Mouse (Mus musculus) midbrain, embryonic 14.5 days (tissue): ENCODE data around the gene Nptx2. TPM values are rescaled to one million over a fixed set of nuclear protein-coding genes. Genes with fewer than 3 reads are reported as not detected.

Experiments used
- ATAC-seq: fragments of 200-750 bp; cut with Nextera tagmentation; 2 replicates; pipeline ENCODE4 v1.8.0; 2017; ENCODE audit warnings: moderate number of reproducible peaks, moderate library complexity; ENCODE audit not compliant: low FRiP score, low TSS enrichment
- DNase-seq: peaks from one replicate; pipeline ENCODE4 v3.0.0-alpha.2; 2015
- H3K27ac ChIP-seq: fragments of 300-500 bp; sonication (generic); replicated peaks from 2 replicates; pipeline ENCODE4 v1.5.1; 2014; ENCODE audit warnings: mild to moderate bottlenecking, low read depth, low read length, moderate library complexity
- H3K27me3 ChIP-seq: fragments of 300-500 bp; sonication (generic); 2 replicates; pipeline ENCODE4 v1.6.1; 2014; ENCODE audit warnings: low read length, control low read depth, mixed read lengths; ENCODE audit not compliant: control insufficient read depth, insufficient read depth
- H3K36me3 ChIP-seq: fragments of 300-500 bp; sonication (generic); 2 replicates; pipeline ENCODE4 v1.6.1; 2014; ENCODE audit warnings: low read length, control low read depth; ENCODE audit not compliant: control insufficient read depth, insufficient read depth
- H3K4me1 ChIP-seq: fragments of 300-500 bp; sonication (generic); 2 replicates; pipeline ENCODE4 v1.6.1; 2014; ENCODE audit warnings: mild to moderate bottlenecking, antibody characterized with exemption, low read length, control low read depth; ENCODE audit not compliant: control insufficient read depth, insufficient read depth
- H3K4me2 ChIP-seq: fragments of 300-500 bp; sonication (generic); 2 replicates; pipeline ENCODE4 v1.6.1; 2014; ENCODE audit warnings: mild to moderate bottlenecking, low read length, moderate library complexity
- H3K4me3 ChIP-seq: fragments of 300-500 bp; sonication (generic); replicated peaks from 2 replicates; pipeline ENCODE4 v1.5.1; 2014; ENCODE audit warnings: low read depth, low read length
- H3K9ac ChIP-seq: fragments of 300-500 bp; sonication (generic); replicated peaks from 2 replicates; pipeline ENCODE4 v1.6.1; 2014; ENCODE audit warnings: mild to moderate bottlenecking, low read length, moderate library complexity
- H3K9me3 ChIP-seq: fragments of 300-500 bp; sonication (generic); 2 replicates; pipeline ENCODE4 v1.6.1; 2016; ENCODE audit warnings: low read length, control low read depth, mixed read lengths; ENCODE audit not compliant: control insufficient read depth
- WGBS: fragments of 180-500 bp; shearing (Covaris S2); extraction: QIAGEN DNeasy Blood & Tissue Kit; methylation state at CpG from one replicate; pipeline ENCODE4 v1.1.7; 2014; 5-methylcytosine and 5-hydroxymethylcytosine counted together
- polyA plus RNA-seq: library from polyadenylated mRNA; unstranded; fragments of >200 nt; fragmentation: Nextera tagmentation; extraction: Ambion mirVana; gene quantifications from 2 replicates; pipeline ENCODE4 v1.2.1, GENCODE M21; 2014

The Nptx2 gene
- 5.4 and 5.7 TPM in 2 replicates for polyA plus RNA-seq

DNA sequence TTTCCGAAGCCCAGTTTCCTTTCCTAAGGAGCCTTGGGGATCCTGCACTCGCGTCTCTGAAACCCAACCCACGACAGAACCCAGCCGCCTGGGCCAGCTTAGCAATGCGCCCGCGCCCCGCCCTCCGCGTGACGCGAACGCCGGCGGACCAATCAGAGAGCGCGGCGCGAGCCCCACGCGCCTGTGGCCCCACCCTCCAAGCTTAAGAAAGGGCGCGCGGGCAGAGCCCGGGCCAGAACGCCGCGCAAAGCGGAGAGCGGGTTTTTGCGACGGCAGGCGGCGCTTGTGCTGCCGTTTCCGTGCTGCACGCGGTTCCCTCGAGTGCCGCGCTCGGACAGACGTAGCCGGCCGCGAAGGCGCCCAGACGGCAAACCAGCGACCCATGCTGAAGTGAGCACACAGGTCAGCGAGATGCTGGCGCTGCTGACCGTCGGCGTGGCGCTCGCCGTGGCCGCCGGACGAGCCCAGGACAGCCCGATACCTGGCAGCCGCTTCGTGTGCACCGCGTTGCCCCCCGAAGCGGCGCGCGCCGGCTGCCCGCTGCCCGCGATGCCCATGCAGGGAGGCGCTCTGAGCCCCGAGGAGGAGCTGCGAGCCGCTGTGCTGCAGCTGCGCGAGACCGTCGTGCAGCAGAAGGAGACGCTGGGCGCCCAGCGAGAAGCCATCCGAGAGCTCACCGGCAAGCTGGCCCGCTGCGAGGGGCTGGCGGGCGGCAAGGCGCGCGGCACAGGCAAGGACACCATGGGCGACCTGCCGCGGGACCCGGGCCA is at the start of gene Nptx2:
Nptx2 (plus strand) TSS at position 250 of the 770 bp plus-strand sequence.
- H3K27me3 ChIP-seq: peaks cover 22% of the 10 kb centered on the region; the same call in 1 of the 2 replicates
- no peaks in the 10 kb centered on the region for H3K36me3 ChIP-seq
- ATAC-seq (peak; percentile 93), DNase-seq (peak; percentile 97)
- H3K4me1 ChIP-seq: peaks cover 24% of the 10 kb centered on the region
- peak within 1 kb of the TSS; percentile 42 for H3K4me3 ChIP-seq
- 7% methylated on average over 99 of the region's 99 CpGs for WGBS
- H3K9me3 ChIP-seq: no peaks in the 10 kb centered on the region
- H3K27ac ChIP-seq: no peak within 1 kb of the TSS
- H3K9ac ChIP-seq: peak within 1 kb of the TSS; percentile 44; the same call in 1 of the 2 replicates
- peak within 1 kb of the TSS; percentile 64 for H3K4me2 ChIP-seq

DNA sequence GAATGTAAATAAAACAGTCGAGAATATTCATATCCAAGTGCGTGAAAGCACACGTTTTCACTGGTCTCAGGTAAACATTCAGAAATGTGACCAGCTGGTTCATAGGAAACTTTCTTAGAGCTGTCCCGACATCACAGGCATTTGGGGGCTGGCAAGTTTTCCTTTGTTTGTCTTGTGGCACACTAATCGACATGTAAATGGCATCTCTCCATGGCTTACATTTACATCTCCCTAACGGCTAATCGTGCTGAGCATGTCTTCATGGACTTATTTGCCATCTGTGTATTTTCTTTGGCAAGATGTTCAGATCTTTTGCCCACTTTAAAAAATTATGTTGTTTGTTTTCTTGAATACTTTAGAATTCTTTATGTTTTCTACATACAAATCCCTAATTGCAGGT is 49.2 kb upstream of the Nptx2 start:
- ATAC-seq (no peak), DNase-seq (no peak)
- Histone ChIP-seq H3K36me3 (no peaks in the 10 kb centered on the region), H3K27me3 (no peaks in the 10 kb centered on the region), H3K4me1 (no peaks in the 10 kb centered on the region), H3K4me3 (no peak overlapping the region), H3K4me2 (no peak overlapping the region), H3K9me3 (no peaks in the 10 kb centered on the region), H3K27ac (no peak overlapping the region), H3K9ac (no peak overlapping the region)
- WGBS: 83% methylated on average over 7 of the region's 7 CpGs

DNA sequence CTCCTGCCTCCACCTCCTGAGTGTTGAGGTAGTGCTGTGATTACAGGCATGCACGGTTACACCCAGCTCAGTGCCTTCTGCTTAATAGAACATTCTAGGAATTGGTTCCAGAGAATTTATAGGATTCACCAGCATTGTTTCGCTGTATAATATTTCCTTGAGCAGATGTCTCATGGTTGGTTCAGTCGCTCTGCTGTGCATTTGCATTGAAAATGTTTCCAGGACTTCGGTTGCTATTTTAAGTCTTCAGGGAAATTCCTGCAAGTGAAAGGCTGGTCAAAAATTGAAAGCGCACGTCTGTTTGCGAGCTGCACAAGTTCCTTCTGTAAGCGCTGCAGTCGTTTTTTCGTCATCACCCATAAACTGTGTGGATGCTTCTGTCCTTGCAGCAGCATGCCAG is 41.5 kb upstream of the Nptx2 start:
- Histone ChIP-seq H3K4me1 (no peaks in the 10 kb centered on the region), H3K27ac (no peak overlapping the region), H3K27me3 (no peaks in the 10 kb centered on the region), H3K9ac (no peak overlapping the region), H3K9me3 (no peaks in the 10 kb centered on the region), H3K4me2 (no peak overlapping the region), H3K36me3 (no peaks in the 10 kb centered on the region), H3K4me3 (no peak overlapping the region)
- DNase-seq (no peak), ATAC-seq (no peak)
- 91% methylated on average over 10 of the region's 10 CpGs for WGBS

DNA sequence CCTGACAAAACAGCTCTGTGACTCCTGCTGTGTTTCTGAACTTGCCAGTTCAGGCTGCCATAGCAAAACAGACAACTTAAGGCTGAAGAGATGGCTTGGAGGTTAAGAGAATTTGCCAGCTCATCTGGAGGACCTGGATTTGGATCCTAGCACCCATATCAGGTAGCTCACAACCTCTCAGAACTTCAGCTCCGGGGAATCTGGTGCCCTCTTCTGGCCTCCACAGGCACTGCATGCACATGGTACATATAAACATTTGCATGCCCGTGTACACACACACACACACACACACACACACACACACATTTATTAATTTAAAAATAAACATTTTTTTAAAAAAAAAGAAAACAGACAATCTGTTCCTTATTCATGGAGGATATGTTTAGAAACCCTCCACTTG is 40.0 kb upstream of the Nptx2 start:
- Histone ChIP-seq H3K9me3 (no peaks in the 10 kb centered on the region), H3K4me2 (no peak overlapping the region), H3K4me1 (no peaks in the 10 kb centered on the region), H3K36me3 (no peaks in the 10 kb centered on the region), H3K9ac (no peak overlapping the region), H3K27me3 (no peaks in the 10 kb centered on the region), H3K4me3 (no peak overlapping the region), H3K27ac (no peak overlapping the region)
- WGBS: 95% methylated on average over 2 of the region's 2 CpGs
- ATAC-seq (no peak), DNase-seq (no peak)

DNA sequence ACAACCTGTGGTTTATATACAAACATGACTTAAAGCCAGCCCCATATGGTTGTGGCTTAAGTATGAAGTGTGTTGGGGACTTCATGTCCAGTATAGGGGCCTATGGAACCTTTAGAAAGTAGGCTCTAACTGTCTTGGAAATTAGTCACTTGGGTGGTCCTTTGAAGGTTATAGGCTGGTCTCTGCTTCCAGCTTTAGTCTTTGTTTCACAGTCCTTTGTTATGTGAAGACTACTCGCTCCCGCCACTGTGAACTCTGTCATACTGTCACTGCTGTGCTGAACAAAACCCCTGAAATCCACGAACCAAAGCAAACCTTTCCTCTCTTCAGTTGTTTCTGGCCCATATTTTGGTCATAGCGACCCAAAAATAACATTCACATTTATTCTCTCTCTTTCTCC is 39.5 kb upstream of the Nptx2 start:
- ATAC-seq: no peak
- H3K27me3 ChIP-seq: no peaks in the 10 kb centered on the region
- no peaks in the 10 kb centered on the region for H3K4me1 ChIP-seq
- no peaks in the 10 kb centered on the region for H3K36me3 ChIP-seq
- no peak overlapping the region for H3K27ac ChIP-seq
- DNase-seq: no peak
- WGBS: 40% methylated on average over 4 of the region's 4 CpGs
- H3K9me3 ChIP-seq: no peaks in the 10 kb centered on the region
- H3K9ac ChIP-seq: no peak overlapping the region
- no peak overlapping the region for H3K4me2 ChIP-seq
- H3K4me3 ChIP-seq: no peak overlapping the region

DNA sequence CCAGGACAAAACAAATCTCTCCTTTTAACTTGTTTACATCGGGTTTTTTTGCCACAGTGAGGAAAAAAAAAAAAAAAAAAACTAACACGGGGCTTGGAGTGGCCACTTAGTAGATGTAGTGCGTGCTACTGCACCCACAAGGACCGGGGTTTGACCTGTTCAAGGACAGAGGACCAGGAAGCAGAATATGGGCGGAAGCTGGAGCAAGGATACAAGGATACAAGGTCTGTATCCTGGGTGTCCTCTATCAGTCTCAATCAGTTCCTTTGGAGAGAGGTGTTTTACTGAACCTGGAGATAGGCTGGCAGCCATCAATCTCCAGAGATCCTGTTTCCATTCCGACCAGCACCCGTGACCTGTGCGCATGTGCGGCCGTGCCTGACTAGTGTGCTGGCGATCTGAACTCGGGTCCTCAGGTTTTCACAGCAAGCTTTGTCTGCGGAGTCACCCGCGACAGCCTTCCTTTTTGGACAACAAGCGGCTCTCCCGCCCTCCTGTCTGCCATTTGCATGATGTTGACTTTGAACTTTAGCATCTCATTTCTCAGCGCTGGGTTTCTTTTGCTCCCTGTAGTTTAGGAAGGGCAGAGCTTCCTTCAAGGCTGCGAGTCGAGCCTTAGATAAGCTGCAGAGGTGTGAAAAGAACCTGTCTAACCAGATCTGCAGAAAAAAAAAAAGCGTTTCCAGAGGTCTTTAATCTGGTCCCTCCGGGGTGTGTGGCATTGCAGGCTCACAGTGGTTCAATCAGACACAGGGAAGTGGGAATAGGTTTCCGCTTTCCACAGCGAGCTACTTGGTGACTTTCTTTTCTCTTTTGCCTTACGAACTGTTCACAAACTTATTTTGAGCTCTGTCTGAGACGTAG is 38.8 kb upstream of the Nptx2 start:
- H3K9ac ChIP-seq: no peak overlapping the region
- ATAC-seq (no peak), DNase-seq (no peak)
- no peaks in the 10 kb centered on the region for H3K27me3 ChIP-seq
- H3K4me1 ChIP-seq: no peaks in the 10 kb centered on the region
- no peak overlapping the region for H3K27ac ChIP-seq
- no peaks in the 10 kb centered on the region for H3K9me3 ChIP-seq
- WGBS: 42% methylated on average over 26 of the region's 26 CpGs
- H3K4me2 ChIP-seq: no peak overlapping the region
- H3K4me3 ChIP-seq: no peak overlapping the region
- no peaks in the 10 kb centered on the region for H3K36me3 ChIP-seq

DNA sequence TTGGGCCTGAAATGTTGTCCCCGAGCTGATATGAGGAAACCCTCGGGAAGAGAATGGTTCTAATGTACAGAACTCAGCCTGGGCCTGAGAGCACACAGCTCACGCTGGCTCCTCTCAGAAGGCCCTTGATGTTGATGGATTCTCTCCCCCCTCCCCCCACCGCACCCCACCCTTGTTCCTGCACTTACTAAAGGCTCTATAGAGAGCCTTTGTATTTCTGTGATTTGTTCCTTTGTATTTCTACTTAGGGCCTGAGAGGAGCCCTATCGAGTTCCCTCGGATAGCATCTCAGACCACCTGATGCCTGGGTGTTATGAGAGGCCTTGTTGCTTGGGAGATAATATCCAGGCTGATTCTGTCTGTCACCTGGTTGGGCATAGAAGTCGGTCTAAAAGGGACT is 36.3 kb upstream of the Nptx2 start:
- Histone ChIP-seq H3K4me3 (no peak overlapping the region), H3K9ac (no peak overlapping the region), H3K4me2 (no peak overlapping the region), H3K27ac (no peak overlapping the region), H3K36me3 (no peaks in the 10 kb centered on the region), H3K9me3 (no peaks in the 10 kb centered on the region), H3K27me3 (no peaks in the 10 kb centered on the region), H3K4me1 (no peaks in the 10 kb centered on the region)
- no peak for DNase-seq
- WGBS: 35% methylated on average over 7 of the region's 7 CpGs
- no peak for ATAC-seq

DNA sequence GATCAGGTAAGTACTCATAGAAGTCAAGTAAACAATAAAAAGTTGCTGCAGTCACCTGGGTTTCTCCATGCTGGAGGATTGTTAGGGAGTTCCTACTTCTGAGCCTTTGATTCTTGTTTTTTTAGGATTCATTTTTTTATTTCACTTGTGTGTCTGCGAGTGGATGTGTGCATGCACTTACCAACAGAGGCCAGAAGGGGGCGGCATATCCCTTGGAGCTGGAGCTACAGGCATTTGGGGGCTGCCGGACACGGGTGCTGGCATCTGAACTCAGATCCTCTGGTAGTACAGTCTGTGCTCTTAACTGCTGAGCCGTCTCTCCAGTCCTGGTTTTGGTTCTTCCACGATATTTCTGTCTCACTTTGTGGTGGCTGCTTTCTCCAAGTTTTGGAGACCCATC is 31.0 kb upstream of the Nptx2 start:
- H3K9me3 ChIP-seq: no peaks in the 10 kb centered on the region
- H3K4me2 ChIP-seq: no peak overlapping the region
- DNase-seq (no peak), ATAC-seq (no peak)
- 70% methylated on average over 6 of the region's 6 CpGs for whole genome bisulfite sequencing
- H3K27me3 ChIP-seq: no peaks in the 10 kb centered on the region
- H3K4me3 ChIP-seq: no peak overlapping the region
- no peaks in the 10 kb centered on the region; the same call in 1 of the 2 replicates for H3K4me1 ChIP-seq
- no peaks in the 10 kb centered on the region for H3K36me3 ChIP-seq
- H3K9ac ChIP-seq: no peak overlapping the region
- no peak overlapping the region for H3K27ac ChIP-seq
